ENCODE assay signal across 26 mouse cellular contexts in genomic region chr12:98131276-98131675, GRCm38 (mm10).
"Had no signal": no experiment of that assay in that cellular context is flagged by ENCODE, and none has a peak within 500 bp of the region (broad histone marks: within the 10 kb centered on the region; RNA-seq: fewer than 3 reads in every experiment).

No protein-coding gene starts in this region.

- H3K4me3 ChIP-seq: gastrocnemius, adult 2 months; heart, embryonic 10.5 days; heart, embryonic 12.5 days; hindbrain, embryonic 10.5 days; hindbrain, embryonic 13.5 days; hindbrain, embryonic 15.5 days; kidney, embryonic 15.5 days; limb, embryonic 13.5 days; limb, embryonic 15.5 days; liver, embryonic 12.5 days had no signal

- H3K27ac ChIP-seq: gastrocnemius, adult 2 months; heart, embryonic 10.5 days; hindbrain, embryonic 10.5 days; hindbrain, embryonic 13.5 days; hindbrain, embryonic 15.5 days; hindbrain, postnatal 0 days; kidney, embryonic 15.5 days; kidney, postnatal 0 days; limb, embryonic 13.5 days; limb, embryonic 15.5 days; liver, embryonic 12.5 days; liver, embryonic 14.5 days had no signal

- DNase-seq: gastrocnemius, adult 2 months; gastrocnemius, postnatal 10 days; gastrocnemius, postnatal 25 days; heart, adult 18-20 months; heart, postnatal 10 days; heart, postnatal 4 days; kidney, adult 11 months; kidney, adult 2 months; kidney, adult 9 months; kidney, postnatal 14 days; kidney, postnatal 36 days; layer of hippocampus, adult 9-11 months; layer of hippocampus, postnatal 36 days; left cerebral cortex, postnatal 4 days had no signal
